Mouse (Mus musculus) embryo, embryonic 10.5 days (tissue): ENCODE data around the gene St3gal2.
"Not testable (repeated sequence)": the region's sequence is repeated elsewhere in the genome, so short reads cannot be mapped to it uniquely, and the experiment has no call there.

Experiments used
- DNase-seq: peaks from one replicate; pipeline ENCODE4 v3.0.0-alpha.2; 2015; ENCODE audit warnings: low spot score

The St3gal2 gene

DNA sequence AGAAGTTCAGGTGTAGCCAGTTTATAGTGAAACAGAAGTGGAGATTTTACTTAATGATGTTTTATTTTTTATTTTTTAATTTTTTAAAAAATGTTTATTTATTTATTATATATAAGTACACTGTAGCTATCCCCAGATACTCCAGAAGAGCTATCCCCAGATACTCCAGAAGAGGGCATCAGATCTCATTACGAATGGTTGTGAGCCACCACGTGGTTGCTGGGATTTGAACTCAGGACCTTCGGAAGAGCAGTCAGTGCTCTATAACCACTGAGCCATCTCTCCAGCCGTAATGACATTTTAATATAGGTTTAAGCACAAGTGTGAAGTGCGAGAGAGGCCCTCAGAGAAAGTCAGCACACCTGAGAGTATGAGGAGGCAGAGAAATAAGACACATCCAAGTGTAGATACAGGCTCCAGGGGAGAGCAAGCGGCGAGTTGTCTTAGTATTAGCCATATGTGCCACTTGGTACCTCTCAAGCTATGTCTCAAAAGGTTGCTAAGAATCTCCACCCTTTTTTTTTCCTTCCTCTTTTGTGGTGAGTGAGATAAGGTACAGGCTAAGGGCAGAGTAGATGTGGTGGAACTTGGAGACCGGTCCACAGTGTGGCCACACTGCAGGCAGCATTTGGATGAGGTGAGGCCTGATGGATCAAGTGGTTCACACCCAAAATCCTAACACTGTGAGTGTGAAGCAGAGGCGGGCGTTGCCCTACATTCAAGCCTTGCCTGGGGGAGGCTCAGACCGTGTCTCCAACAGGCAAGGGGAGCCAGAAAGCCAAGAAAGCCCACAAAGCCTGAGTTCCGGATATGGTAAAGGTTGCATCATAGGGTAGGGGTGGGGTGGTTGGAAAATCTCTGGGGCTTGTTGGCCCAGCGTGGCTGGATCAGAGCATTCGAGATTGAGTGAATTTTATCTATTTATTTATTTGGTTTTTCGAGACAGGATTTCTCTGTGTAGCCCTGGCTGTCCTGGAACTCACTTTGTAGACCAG lies 7.8 kb upstream of the St3gal2 start:
- no peak for DNase-seq

DNA sequence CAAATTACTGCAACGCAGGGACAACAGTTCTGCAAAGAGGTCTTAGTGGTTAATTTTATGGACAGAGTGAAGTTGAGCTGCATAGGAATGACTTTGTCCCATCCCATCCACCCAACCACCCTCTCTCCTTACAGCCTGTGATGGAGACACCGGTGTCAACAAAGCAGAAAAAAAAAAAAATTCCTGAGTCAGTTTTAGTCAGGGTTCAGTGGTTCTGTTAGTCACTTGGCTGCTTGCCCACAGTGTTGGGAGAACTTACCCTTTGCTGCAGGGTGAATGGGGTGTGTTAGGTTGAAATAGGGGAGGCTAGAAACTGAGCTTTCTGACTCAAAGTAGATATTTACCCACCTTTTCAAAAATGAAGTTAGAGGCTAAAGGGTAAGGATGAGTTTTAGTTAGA lies 2.3 kb upstream of the St3gal2 start:
- DNase-seq: no peak

GRCm38 (mm10) chr8:110918027-110918426 lies 1.7 kb upstream of the St3gal2 start:
- DNase-seq: no peak

DNA sequence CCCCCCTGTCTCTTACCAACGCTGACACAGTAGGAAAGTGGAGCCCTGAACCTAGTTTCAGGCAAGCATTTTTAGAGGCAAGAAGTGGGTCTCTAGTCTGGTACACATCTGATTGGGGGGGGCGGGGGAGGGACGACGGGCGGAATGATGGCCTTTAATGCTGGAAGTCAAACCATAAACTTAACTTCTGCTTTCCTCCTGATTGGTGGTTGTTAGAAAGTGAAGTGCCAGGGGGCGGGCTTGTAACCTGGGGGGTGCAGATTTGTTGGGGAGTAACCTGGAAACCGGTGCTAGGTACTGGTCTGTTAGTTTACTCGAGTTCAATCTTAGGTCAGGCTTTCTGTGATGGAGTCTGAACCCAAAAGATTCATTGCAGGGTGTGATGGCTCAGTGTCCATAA lies 1.3 kb upstream of the St3gal2 start:
- no peak for DNase-seq

GRCm38 (mm10) chr8:110920032-110920772 lies 480 bp downstream of the St3gal2 start:
- DNase-seq: peak; percentile 51

DNA sequence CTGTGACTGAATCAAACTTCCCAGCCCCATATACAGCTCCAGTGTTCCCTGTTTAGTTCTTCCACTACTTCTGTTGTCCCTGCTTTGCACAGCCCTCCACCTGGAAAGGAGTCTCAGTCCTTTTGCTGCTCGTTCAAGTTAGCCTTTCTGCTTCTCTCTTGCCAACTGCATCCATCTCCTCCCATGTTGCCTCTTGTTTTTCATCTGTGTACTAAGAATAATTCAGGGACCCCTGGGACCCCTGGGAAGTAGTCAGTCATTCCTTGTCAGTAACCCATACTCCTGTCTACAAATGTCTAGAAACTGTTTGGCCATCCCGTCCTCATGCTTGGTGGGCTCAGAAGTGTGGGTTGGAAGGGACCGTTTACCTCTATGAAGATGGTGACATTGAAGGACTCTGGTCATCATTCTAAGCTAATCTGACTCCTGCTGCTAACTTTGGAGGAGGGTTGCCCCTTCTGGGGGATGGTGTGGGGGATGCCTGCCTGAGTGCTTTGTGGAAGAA lies 1.1 kb downstream of the St3gal2 start:
- DNase-seq: no peak

DNA sequence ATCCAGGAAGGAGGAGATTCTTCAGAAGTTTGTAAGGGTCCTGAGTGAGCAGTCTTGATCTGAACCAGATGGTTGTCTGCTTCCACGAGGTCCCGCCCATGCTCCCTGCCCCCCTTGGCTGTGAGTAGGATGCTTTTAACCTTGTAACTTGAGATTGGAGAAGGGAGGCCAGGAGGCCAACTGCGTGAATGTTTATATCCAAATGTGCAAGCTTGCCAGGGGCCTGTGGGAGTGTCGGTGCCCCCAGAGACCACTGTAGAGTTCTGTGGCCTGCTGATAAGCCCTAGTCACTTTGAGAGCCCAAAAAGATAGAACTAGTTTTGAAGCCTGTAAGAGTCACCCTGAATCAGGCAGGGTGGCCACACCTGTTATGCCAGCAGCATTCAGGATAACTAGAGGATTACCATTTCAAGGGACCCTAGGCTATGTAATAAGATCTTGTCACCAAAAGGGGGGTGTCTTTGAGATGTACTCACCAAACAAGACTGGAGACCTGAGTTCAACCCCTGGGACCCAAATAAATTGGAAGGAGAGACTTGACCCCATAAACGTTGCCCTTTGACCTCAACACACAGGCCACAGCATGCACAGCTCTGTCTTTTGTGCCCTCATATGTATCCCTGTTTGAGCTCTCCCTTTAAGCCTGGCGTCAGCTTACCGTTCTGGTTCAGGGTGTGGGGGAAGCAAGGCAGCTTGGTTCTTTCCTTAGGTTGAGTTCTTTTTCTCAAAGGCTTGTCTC lies 1.9 kb downstream of the St3gal2 start:
- peak; percentile 84 for DNase-seq

GRCm38 (mm10) chr8:110925691-110926140 lies 6.0 kb downstream of the St3gal2 start:
- DNase-seq: no peak

GRCm38 (mm10) chr8:110926690-110927089 lies 7.0 kb downstream of the St3gal2 start:
- no peak for DNase-seq

DNA sequence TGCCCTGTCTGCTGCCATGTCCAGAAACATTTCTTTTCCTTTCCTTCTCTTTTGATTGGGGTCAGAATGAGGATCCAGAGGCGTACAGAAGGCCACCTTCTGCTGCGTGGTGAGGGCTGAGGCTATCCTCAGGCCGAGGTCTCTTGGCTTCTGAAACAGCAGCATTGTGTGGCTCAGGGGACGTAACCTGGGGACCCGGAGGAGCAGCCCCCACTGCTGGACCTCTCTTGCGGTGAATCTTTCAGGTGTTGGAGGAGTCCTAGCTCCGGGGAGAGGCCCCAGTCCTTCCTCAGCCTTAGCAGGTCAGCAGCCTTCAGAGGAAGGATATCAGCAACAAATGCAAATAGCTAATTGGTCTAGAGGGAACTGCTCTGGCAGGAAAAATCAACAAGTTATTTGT lies 8.7 kb downstream of the St3gal2 start:
- no peak for DNase-seq

- DNase-seq: no peak
Measured at GRCm38 (mm10) chr8:110929066-110929465, 9.3 kb downstream of the St3gal2 start.

GRCm38 (mm10) chr8:110929672-110930071 lies 9.9 kb downstream of the St3gal2 start:
- not testable (repeated sequence) for DNase-seq

- peak; percentile 25 for DNase-seq
Measured at GRCm38 (mm10) chr8:110931176-110931939, 11.6 kb downstream of the St3gal2 start.

DNA sequence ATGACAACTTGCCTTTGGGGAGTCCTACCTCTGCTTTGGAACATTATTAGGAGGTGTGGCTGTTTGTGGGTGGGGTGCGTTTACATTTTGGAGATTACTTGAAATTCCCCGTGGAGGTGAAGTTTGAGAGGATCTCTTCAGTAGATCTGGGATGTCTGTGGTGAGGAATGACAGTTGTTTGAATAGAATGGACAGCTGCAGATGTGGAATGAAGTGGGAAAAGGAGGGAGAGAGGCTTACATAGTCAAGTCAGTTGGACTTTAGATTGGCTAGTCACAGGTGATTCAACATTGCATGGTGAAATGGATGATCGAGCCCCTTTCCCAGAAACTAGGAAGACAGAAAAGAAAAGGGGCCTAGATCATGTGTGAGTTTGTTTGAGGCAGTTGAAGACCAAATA lies 12.7 kb downstream of the St3gal2 start:
- DNase-seq: no peak

DNA sequence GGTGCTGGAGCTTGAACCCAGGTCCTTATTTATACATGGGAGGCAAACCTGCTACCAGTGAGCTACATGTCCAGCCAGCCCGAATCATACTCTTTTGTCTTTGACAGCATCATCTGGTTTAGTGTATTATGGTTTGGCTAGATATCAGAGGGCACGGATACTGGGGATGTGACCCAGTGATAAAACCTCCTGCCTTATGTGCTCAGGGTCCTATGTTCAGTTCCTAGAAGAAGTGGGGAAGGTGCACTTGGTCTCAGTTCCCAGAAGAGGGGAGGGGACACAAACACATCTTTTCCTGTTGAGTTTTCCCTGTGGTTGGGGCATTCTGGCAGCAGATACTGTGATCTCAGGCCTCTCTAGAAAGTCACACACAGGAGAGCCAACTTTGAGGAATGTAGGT lies 13.6 kb downstream of the St3gal2 start:
- DNase-seq: no peak

GRCm38 (mm10) chr8:110936217-110936616 lies 16.5 kb downstream of the St3gal2 start:
- no peak for DNase-seq

DNA sequence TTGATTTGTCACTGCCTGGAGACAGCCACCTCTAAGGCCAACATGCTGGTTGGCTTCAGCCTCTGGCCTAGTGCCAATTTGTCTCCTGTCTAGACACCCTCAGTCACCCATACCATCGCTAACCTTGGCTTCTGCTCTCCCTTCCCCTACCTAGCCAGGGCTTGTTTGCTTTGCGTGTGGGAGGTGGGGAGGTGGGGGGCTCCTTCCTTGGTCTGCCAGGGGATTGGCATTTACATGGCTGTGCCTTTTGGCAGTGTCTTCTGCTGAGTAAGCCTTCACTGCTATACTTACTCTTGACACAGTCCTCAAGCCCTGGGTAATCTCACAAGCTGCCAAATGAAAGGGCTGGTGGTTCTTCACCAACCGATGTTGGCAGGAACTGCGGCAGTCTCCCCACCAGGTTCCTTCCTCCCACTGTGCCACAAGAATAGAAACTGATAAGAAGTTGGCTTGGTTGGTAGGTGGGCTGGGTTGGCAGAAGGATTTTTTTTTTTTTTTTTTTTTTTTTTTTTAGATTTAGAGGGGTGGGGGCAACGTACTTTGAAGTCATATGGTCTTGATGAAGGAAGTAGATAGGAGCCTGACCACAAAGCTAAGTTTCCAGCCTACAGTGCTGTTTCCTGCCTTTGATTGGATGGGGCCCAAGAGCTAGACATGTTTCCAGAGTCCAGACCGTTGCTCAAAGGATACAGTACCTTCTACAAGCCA lies 19.3 kb downstream of the St3gal2 start:
- no peak for DNase-seq

DNA sequence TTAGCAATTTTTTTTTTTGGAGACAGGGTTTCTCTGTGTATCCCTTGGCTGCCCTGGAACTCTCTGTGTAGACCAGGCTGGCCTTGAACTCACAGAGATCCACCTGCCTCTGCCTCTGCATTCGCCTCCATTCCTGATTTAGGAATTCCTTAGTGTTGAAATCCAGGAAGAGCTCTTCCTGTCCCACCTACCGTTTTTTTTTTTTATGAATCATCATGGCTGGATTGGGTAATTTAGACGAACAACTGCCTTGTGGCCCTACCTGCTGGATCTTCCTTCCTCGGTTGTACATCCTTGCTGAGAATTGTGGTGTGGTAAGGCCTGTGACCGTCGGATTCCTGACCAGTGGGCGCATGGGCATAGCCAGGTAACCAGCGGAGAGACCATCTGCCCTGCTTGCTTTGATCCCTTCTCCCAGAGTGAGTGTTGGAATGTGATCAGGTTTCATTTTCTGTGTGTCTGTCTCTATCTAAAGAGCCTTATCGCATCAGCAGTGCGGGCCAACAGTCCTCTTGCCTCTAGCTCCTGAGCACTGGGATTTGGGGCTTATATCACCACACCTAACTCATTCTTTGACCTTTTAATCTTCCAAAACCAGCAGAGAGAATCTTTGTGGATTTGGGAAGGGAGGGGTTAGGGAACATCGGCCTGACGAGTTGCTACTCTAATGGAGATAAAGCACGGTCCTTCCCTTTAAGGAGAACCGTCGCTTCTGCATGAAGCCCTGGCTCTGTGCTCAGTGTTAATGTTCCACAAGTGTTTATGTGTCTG lies 21.1 kb downstream of the St3gal2 start:
- DNase-seq: no peak

- DNase-seq: peak; percentile 44
Measured at GRCm38 (mm10) chr8:110941453-110941948, 21.8 kb downstream of the St3gal2 start.
